Mouse (Mus musculus) left cerebral cortex, adult 2 months (tissue): ENCODE measurements around the gene Sec23b. TPM values are rescaled to one million over a fixed set of nuclear protein-coding genes. Genes with fewer than 3 reads are reported as not detected.

Source experiments
- DNase-seq, 2 experiments: peaks; one replicate each; pipeline ENCODE4 v3.0.0; 2021 to 2022; ENCODE audit warnings: low spot score in 2 of 2, mixed read lengths in 1 of 2; ENCODE audit errors: extremely low spot score in 1 of 2
- H3K27ac ChIP-seq: fragments of 200-600 bp; 2 replicates; pipeline ENCODE4 v1.8.1; 2022
- H3K4me3 ChIP-seq: fragments of 200-600 bp; 2 replicates; pipeline ENCODE4 v1.8.1; 2022
- CTCF ChIP-seq: fragments of 200-600 bp; IDR thresholded peaks from 2 replicates; pipeline ENCODE4 v1.8.1; 2022; ENCODE audit warnings: antibody characterized with exemption, mild to moderate bottlenecking, moderate library complexity
- intact Hi-C: fragments of 180-260 bp; cut with DNase I; formaldehyde crosslinking; loops from one replicate; pipeline ENCODE4 v1.15.1; 2025
- microRNA-seq, 2 experiments: library from miRNA; unstranded; fragments of <30 nt; microRNA quantifications; one replicate each; pipeline ENCODE4 v1.2.0; 2021
- total RNA-seq, 2 experiments: library from RNA; stranded (reverse); gene quantifications; 2 replicates each; pipeline ENCODE4 v1.2.3; 2021

Gene Sec23b
- total RNA-seq, 2 experiments from 2014 or later, result 42.6 to 45.8 TPM

DNA sequence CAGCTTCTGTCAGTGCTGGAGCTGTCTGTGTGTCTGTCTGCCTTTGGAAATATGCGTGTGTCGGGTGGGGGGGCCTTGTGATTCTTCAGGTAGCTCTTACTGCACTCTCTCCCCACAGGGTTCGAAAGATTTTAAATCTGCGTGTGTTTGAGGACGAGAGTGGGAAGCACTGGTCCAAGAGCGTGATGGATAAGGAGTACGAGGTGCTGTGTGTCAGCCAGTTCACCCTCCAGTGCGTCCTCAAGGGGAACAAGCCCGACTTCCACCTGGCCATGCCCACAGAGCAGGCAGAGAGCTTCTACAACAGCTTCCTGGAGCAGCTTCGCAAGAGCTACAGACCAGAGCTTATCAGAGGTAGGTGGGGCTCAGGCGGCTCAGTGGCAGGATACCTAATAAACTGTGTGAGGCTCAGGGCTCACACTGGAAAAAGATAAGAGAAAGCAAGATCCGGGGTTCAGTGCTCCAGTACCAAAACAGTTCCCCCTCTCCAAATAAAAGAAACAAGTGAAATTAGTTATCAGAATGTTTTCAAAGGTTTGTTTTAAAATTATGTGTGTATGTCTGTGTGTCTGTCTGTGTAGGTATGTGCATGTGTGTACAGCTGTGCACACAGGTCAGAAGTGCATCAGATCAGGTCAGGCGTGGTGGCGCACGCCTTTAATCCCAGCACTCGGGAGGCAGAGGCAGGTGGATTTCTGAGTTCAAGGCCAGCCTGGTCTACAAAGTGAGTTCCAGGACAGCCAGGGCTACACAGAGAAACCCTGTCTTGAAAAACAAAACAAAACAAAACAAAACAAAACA is 61.2 kb downstream of the Sec23b start:
- no peak overlapping the region for H3K4me3 ChIP-seq
- H3K27ac ChIP-seq, result no peak overlapping the region
- no peak for TF ChIP-seq CTCF
- intact Hi-C loops, result no loop called here
- no peak for DNase-seq

- H3K27ac ChIP-seq, result no peak overlapping the region
- intact Hi-C loops, result no loop called here
- TF ChIP-seq CTCF, result no peak
- DNase-seq, result no peak
- no peak overlapping the region for H3K4me3 ChIP-seq
Measured at GRCm38 (mm10) chr2:144621491-144621890, 65.5 kb downstream of the Sec23b start.

- no peak overlapping the region for H3K4me3 ChIP-seq
- no peak for TF ChIP-seq CTCF
- H3K27ac ChIP-seq, result no peak overlapping the region
- intact Hi-C loops, result loop anchor here (10.0 kb wide), 1 partner anchor 661 kb away; no protein-coding TSS in a partner anchor
- DNase-seq, result no peak
Measured at GRCm38 (mm10) chr2:144633551-144633950, 77.5 kb downstream of the Sec23b start.

- intact Hi-C loops, result loop anchor here (10.0 kb wide), 1 partner anchor 661 kb away; no protein-coding TSS in a partner anchor
- Histone ChIP-seq H3K4me3 (no peak overlapping the region), H3K27ac (no peak overlapping the region)
- TF ChIP-seq CTCF, result no peak
- DNase-seq, result no peak
Measured at GRCm38 (mm10) chr2:144634231-144634630, 78.2 kb downstream of the Sec23b start.

DNA sequence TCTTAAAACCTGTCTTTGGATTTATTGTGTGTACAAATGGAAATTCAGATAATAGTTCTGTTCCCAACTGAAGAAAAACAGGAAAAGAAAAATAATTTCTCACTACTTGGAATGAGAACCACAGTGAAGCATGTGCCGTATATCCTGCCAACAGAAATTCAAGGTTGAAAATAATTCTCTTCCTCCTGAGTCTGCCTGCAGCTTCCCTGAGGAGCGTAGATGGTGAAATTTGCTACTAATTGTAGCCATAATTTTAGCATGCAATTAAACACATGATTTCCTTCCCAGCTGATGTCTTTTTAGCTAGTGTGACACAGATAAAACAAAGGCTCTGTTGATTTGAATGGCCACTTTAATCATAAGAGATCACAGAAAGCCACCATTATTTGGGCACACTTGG is 78.7 kb downstream of the Sec23b start:
- no peak for DNase-seq
- no peak overlapping the region for H3K27ac ChIP-seq
- TF ChIP-seq CTCF, result no peak
- intact Hi-C loops, result loop anchor here (5.0 to 10.0 kb wide), 3 partner anchors 533 to 883 kb away; partner anchors contain the start of gene Slc24a3
- no peak overlapping the region for H3K4me3 ChIP-seq

DNA sequence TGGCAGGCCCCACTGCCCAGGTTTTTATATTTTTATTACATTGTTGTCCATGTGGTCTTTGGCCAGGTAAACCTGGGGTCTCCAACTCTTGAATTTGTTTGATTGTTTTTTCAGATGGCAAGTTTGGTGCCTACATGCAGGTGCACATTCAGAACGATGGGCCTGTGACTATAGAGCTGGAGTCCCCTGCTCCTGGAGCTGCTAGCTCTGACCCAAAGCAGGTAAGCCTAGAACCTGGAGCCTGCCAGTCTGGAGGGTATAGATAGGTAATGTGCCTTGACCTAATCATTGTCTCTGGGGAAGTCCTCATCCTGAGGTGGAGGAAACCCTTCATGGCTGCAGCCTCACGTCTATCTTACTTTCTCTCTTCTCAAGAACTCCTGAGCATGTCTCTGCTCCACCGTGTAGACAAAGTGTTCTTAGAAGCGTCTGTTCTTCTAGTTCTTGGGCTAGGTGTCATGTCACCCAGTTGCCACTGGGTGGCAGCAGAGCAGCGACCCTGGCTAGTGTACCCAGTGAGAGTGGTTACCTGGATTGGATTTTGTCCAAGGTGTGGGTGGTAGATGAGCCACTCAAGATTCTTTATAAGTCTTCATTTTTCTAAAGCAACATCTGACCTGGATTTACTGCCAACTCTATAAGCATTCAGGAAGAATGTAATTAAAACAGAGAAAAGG is 79.8 kb downstream of the Sec23b start:
- peak; percentile 74 to 78 for DNase-seq
- Histone ChIP-seq H3K27ac (no peak overlapping the region), H3K4me3 (no peak overlapping the region)
- peak; percentile 99 for TF ChIP-seq CTCF
- intact Hi-C loops, result loop anchor here (1.0 to 10.0 kb wide), 5 partner anchors 233 to 952 kb away; partner anchors contain the start of gene Slc24a3

DNA sequence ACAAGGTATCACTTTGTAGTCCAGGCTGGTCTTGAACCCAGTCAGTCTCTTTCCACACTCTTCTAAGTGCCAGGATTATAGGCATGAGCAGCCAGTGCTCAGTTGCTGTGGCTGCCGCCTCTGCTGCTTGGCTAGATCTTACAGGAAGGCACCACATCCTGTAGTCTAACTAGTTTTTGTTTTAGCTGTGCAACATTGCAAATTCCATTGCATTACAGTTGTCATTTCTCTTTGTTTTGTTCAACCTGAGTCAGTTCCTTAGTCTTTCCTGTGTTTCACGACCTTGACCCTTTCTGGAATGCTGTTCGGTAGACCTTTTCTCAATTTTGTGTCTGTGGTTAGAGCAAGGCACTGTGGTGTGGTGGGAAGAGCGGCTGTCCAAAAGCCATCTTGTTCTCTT is 81.2 kb downstream of the Sec23b start:
- no peak overlapping the region for H3K27ac ChIP-seq
- TF ChIP-seq CTCF, result no peak
- no peak for DNase-seq
- intact Hi-C loops, result loop anchor here (2.0 to 10.0 kb wide), 4 partner anchors 232 to 880 kb away; partner anchors contain the start of gene Slc24a3
- H3K4me3 ChIP-seq, result no peak overlapping the region

DNA sequence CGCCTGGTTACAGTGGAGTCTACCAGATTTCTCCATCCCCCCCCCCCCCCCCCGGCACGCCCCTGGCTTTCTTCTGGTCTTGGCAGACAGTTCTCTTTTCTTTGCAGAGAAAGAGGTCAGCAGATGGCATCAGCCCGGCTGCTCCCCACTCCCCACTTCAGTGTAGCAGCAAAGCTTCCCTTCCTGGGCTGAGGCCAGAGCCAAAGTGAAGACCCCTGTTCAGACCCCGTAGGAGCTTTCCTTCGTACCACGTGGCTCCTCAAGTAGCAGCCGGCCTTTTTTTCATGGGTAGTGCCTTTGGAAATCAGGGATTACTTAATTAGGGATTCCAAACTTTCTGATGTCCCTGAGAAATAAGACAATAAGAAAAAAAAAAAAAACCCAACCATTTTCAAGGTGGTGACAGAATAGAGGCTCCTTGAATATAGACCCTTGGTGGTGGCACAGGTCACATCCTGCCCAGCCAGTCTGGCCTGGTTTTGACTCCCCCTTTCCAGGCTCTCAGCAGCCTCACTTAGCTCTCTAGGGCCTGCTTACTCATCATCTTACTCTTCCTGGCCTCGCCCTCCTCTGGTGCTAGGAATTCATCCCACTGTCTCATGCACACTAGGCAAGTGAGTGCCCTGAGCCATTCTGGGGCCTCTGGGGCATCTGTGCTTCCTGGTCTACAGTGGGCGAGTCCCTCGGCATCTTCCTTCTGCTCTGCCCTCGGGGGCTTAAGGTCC is 81.8 kb downstream of the Sec23b start:
- no peak overlapping the region for H3K27ac ChIP-seq
- no peak for DNase-seq
- intact Hi-C loops, result loop anchor here (2.0 to 10.0 kb wide), 4 partner anchors 231 to 879 kb away; partner anchors contain the start of gene Slc24a3
- no peak overlapping the region for H3K4me3 ChIP-seq
- no peak for TF ChIP-seq CTCF

DNA sequence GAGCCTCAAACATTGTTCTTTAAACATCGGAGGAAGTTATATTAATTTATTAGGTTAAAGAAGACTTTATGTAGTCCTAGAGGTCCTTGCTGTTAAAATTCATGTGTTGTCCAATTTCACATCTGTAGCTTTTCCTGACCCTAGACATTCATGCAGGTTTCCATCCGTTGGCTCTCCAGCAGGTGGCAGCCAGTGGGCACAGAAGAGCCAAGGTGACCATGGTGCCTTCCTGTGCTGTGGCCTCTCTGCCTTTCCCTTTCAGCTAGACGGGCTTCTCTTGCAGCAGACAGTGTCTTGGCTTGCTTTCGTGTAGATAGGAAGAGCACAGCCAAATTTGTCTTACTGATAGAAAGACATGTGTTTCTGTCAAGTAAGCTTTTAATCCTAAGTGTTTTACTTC is 82.7 kb downstream of the Sec23b start:
- peak; percentile 44 for TF ChIP-seq CTCF
- intact Hi-C loops, result loop anchor here (5.0 to 10.0 kb wide), 3 partner anchors 529 to 879 kb away; partner anchors contain the start of gene Slc24a3
- Histone ChIP-seq H3K27ac (no peak overlapping the region), H3K4me3 (no peak overlapping the region)
- DNase-seq, result no peak

DNA sequence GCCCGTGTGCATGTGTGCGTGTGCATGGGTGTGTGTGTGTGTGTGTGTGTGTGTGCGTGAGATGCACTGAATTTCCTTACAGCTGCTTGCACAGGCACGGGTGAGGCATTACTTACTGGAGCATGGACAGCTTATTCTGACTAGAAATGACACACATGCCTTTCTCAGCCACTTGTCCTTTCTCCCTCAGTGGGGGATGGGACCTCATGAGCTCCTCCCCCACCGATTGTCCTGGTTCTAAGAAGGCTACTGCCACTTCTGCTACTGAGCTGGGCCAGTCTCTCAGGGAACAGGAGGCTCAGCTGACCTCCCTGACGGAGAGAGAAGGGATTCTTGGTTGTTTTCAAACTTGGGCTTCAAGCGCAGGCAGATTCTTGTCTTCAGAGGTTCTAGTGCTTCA is 84.1 kb downstream of the Sec23b start:
- no peak for TF ChIP-seq CTCF
- intact Hi-C loops, result no loop called here

More for the DNA sequence above, 84.1 kb downstream of the Sec23b start:
- DNase-seq, result no peak
- Histone ChIP-seq H3K4me3 (no peak overlapping the region), H3K27ac (no peak overlapping the region)

Small RNA genes lying within 50 kb of the gene (microRNA-seq; reads per million reads assigned to microRNA genes)
- gene Gm24823, result 0 reads per million in 2 experiments

Other genes starting within 250 kb of the Sec23b start
- gene Ovol2, start 224.1 kb upstream of the Sec23b start, total RNA-seq, result 10 to 100 TPM; 10.5 to 11.6 TPM
- 10 to 100 TPM; 38.8 to 40.2 TPM for gene Kat14, start 187.2 kb upstream of the Sec23b start, total RNA-seq
- 10 to 100 TPM in 1 of 2 experiments, 1 to 10 TPM in 1; 5.4 to 11.0 TPM for gene Pet117, start 187.2 kb upstream of the Sec23b start, total RNA-seq
- gene Dzank1, start 28.8 kb upstream of the Sec23b start, total RNA-seq, result 100 to 1,000 TPM; 171 to 174 TPM
- 10 to 100 TPM; 24.0 to 28.0 TPM for gene Polr3f, start 28.5 kb upstream of the Sec23b start, total RNA-seq
- gene Rbbp9, start 5.4 kb upstream of the Sec23b start, total RNA-seq, result 10 to 100 TPM; 26.1 to 26.4 TPM
- 10 to 100 TPM; 44.2 to 46.1 TPM for gene Smim26, start 37.8 kb downstream of the Sec23b start, total RNA-seq
- gene Dtd1, start 43.7 kb downstream of the Sec23b start, total RNA-seq, result 10 to 100 TPM; 63.3 to 64.2 TPM